Mouse (Mus musculus) cerebellum, adult 2 months (tissue): Measurements from ENCODE around the gene Add3.

Experiments used
- CTCF ChIP-seq: fragments of 200-500 bp; IDR thresholded peaks from 2 replicates; pipeline ENCODE4 v1.5.1; 2011; ENCODE audit warnings: low read depth, mild to moderate bottlenecking, control low read depth, low read length, moderate library complexity, borderline replicate concordance; ENCODE audit not compliant: insufficient read depth
- POLR2A ChIP-seq: fragments of 200-500 bp; IDR thresholded peaks from 2 replicates; pipeline ENCODE4 v1.6.1; 2011; ENCODE audit warnings: low read length, control low read depth, borderline replicate concordance; ENCODE audit not compliant: insufficient read depth

GRCm38 (mm10) chr19:53094684-53095083 is 45.6 kb upstream of the Add3 start:
- TF ChIP-seq CTCF = no peak
- no peak for TF ChIP-seq POLR2A
